Mouse (Mus musculus) heart, embryonic 15.5 days (tissue): ENCODE data around the gene Zc3h10. TPM values are rescaled to one million over a fixed set of nuclear protein-coding genes. Genes with fewer than 3 reads are reported as not detected.
"Not testable (repeated sequence)": the region's sequence is repeated elsewhere in the genome, so short reads cannot be mapped to it uniquely, and the experiment has no call there.

Experiments used
- ATAC-seq: fragments of 200-750 bp; cut with Nextera tagmentation; replicated peaks from 2 replicates; pipeline ENCODE4 v1.8.0; 2017; ENCODE audit warnings: low read depth, moderate TSS enrichment; ENCODE audit not compliant: insufficient number of reproducible peaks, insufficient read depth, low FRiP score
- H3K27ac ChIP-seq: fragments of 300-500 bp; sonication (generic); 2 replicates; pipeline ENCODE4 v1.5.1; 2015; ENCODE audit warnings: mild to moderate bottlenecking, inconsistent platforms
- H3K27me3 ChIP-seq: fragments of 300-500 bp; sonication (generic); 2 replicates; pipeline ENCODE4 v1.6.1; 2015; ENCODE audit warnings: inconsistent platforms
- H3K36me3 ChIP-seq: fragments of 300-500 bp; sonication (generic); 2 replicates; pipeline ENCODE4 v1.6.1; 2015; ENCODE audit warnings: mild to moderate bottlenecking, inconsistent platforms
- H3K4me1 ChIP-seq: fragments of 300-500 bp; sonication (generic); replicated peaks from 2 replicates; pipeline ENCODE4 v1.6.1; 2015; ENCODE audit warnings: inconsistent platforms
- H3K4me2 ChIP-seq: fragments of 300-500 bp; sonication (generic); 2 replicates; pipeline ENCODE4 v1.6.1; 2015; ENCODE audit warnings: inconsistent platforms, mild to moderate bottlenecking, moderate library complexity
- H3K4me3 ChIP-seq: fragments of 300-500 bp; sonication (generic); 2 replicates; pipeline ENCODE4 v1.5.1; 2015; ENCODE audit warnings: mild to moderate bottlenecking, inconsistent platforms
- H3K9ac ChIP-seq: fragments of 300-500 bp; sonication (generic); 2 replicates; pipeline ENCODE4 v1.6.1; 2015; ENCODE audit warnings: mild to moderate bottlenecking, inconsistent platforms
- H3K9me3 ChIP-seq: fragments of 300-500 bp; sonication (generic); replicated peaks from 2 replicates; pipeline ENCODE4 v1.6.1; 2016; ENCODE audit warnings: inconsistent platforms
- WGBS: fragments of 180-500 bp; shearing (Covaris S2); methylation state at CpG from one replicate; pipeline ENCODE4 v1.1.7; 2015; ENCODE audit warnings: mixed read lengths; 5-methylcytosine and 5-hydroxymethylcytosine counted together
- microRNA-seq: library from miRNA; unstranded; fragments of <30 nt; microRNA quantifications from one replicate; pipeline ENCODE4, GENCODE M21; 2016
- polyA plus RNA-seq: library from polyadenylated mRNA; unstranded; fragments of >200 nt; fragmentation: Nextera tagmentation; extraction: Ambion mirVana; gene quantifications from 2 replicates; pipeline ENCODE4 v1.2.1, GENCODE M21; 2015

The Zc3h10 gene
- polyA plus RNA-seq, 1 experiment from 2014 or later, result 10.2 TPM

DNA sequence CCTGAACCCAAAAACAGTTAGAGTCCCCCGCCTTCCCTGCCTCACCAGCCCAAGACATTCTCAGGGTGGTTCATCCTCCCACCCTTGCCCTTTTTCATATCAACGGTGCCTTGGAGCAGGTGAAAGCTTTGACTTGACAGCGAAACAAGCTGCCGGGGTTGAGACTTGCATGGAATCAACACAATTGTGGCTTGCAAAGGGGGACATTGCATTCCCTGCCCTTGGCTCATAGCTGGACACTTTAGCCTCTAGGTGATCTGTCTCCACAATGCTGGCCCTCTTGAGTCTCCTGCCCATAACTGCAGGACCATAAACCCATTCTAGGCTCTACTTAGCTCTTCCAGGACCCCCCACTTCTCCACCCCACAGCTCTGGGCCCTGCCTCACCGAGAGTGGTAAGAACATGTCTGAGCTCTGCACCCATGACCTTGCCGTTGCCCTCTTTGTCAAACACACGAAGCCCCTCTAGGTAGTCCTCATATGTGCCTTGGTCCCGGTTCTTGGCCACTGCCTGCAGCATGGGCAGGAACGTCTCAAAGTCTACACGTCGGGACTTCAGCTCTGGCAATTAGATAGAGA, 52.8 kb downstream of the Zc3h10 start:
- no peak for ATAC-seq
- Histone ChIP-seq H3K4me3 (peak overlapping the region; percentile 93), H3K9me3 (no peaks in the 10 kb centered on the region), H3K27me3 (no peaks in the 10 kb centered on the region), H3K4me2 (peak overlapping the region; percentile 77), H3K4me1 (peaks cover 63% of the 10 kb centered on the region), H3K36me3 (peaks cover 9% of the 10 kb centered on the region), H3K27ac (peak overlapping the region; percentile 98), H3K9ac (peak overlapping the region; percentile 89)
- 39% methylated on average over 11 of the region's 11 CpGs for WGBS

DNA sequence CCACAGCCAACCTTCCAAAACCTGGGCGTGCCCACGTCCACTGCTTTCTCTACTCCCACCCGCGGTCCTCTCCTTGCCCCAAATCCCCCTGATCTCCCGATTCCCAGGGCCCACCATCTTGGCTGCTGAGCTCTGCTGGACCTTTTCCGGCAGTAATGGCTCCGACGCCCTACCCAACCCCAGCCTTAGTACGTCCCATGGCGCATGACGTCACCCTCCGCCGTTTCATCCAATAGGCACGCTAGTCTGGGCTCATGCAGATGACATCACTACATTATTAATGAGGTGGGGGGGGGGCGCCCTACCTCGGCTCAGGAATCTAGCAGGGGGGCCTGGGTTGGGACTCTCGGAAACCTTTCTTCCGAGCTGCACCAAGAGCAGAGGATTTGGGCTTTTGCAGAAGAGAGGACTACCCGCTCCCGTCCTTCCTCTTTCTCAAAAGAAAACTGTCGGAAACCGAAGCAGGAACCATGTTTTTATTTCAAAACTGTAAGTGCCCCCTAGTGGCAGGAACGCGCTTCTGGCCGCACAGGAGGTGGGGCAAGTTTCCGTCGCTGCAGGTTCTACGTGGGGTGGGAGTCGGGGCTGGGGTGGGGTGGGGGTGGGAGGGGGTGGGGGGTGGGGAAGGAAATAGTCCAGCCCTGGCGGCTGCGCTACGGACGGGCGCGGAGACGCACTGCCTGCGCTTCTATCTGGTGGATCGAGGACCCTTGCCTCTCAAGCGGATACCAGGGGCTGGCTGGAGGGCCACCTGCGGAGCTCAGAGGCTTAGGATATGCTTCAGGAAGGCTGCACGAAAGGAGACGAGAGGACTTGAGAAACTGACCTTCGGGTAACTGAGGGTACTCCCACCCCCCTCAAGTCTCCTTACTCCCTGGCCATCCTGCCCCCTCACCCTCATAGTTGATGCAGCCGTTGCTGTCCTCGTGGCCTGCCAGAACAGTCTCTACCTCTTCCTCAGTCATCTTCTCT, 53.6 kb downstream of the Zc3h10 start, which contains the start of gene Myl6:
Gene Myl6, minus strand, starts transcription at position 451 of the 972 bp plus-strand sequence.
- H3K36me3 ChIP-seq, result peaks cover 17% of the 10 kb centered on the region
- H3K27ac ChIP-seq, result peak within 1 kb of the TSS; percentile 98
- H3K4me3 ChIP-seq, result peak within 1 kb of the TSS; percentile 93
- peak; percentile 87 for ATAC-seq
- peak within 1 kb of the TSS; percentile 77 for H3K4me2 ChIP-seq
- peaks cover 66% of the 10 kb centered on the region for H3K4me1 ChIP-seq
- H3K9me3 ChIP-seq, result no peaks in the 10 kb centered on the region
- H3K27me3 ChIP-seq, result no peaks in the 10 kb centered on the region
- under 1% methylated on average over 45 of the region's 45 CpGs for WGBS
- peak within 1 kb of the TSS; percentile 95 for H3K9ac ChIP-seq

DNA sequence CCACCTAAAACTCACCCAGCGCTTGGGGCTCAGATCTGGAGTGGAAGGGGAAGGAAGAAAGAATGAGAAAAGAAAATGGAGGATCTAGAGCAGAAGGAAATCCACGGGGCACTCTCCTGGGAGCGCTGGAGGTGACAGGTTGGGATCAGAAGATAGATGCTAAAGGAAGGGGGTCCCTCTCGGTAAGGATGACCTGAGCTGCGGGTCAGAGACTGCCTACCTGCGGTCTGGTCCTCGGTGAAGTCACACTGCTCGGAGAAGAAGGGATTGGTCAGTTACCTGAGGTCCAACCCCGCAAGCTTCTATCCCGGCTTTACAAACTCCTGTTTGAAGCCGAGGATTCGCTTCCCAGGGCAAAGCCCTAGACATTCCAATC, 54.3 kb downstream of the Zc3h10 start:
- H3K4me3 ChIP-seq, result peak overlapping the region; percentile 93
- peaks cover 67% of the 10 kb centered on the region for H3K4me1 ChIP-seq
- H3K4me2 ChIP-seq, result peak overlapping the region; percentile 77
- ATAC-seq, result peak; percentile 3; the same call in 1 of the 2 replicates
- H3K36me3 ChIP-seq, result peaks cover 23% of the 10 kb centered on the region
- H3K9ac ChIP-seq, result peak overlapping the region; percentile 95
- no peaks in the 10 kb centered on the region for H3K9me3 ChIP-seq
- H3K27me3 ChIP-seq, result no peaks in the 10 kb centered on the region
- H3K27ac ChIP-seq, result peak overlapping the region; percentile 98
- WGBS, result 0% methylated on average over 12 of the region's 12 CpGs

DNA sequence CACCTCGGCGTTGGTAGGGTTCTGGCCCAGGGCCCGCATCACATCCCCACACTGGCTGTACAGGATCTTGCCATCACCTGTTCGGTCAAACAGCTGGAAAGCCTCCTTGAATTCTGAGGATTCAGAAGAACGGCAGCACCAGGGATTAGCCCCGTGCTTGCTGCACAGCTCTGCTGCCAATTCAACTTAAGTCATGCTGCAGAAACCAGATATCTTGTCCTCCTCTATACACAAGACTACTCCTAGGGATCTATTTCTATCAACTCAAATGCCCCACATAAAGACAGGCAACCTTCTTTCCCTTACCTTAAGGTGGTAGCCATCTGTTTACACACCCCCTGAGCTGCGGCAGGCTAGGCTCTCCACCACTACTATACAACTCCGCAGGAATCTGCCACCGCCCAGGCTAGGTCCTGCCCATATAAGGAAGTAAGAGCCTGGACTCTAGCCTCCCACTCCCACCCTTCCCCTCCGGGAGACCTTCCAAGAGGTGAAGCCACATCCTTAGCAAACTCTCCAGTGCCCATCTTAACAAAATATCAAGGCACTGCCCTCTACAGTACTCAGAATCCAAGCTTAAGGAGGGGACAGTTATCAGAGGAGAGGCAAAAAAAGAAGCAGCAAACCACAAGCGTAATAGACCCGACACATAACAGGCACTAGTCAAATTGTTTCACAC, 54.8 kb downstream of the Zc3h10 start:
- H3K27me3 ChIP-seq, result no peaks in the 10 kb centered on the region
- peak overlapping the region; percentile 98 for H3K27ac ChIP-seq
- H3K9me3 ChIP-seq, result no peaks in the 10 kb centered on the region
- H3K4me2 ChIP-seq, result peak overlapping the region; percentile 77
- 10% methylated on average over 12 of the region's 12 CpGs for WGBS
- H3K36me3 ChIP-seq, result peaks cover 28% of the 10 kb centered on the region
- peaks cover 63% of the 10 kb centered on the region for H3K4me1 ChIP-seq
- peak overlapping the region; percentile 93 for H3K4me3 ChIP-seq
- H3K9ac ChIP-seq, result peak overlapping the region; percentile 95
- peak; percentile 61 for ATAC-seq

DNA sequence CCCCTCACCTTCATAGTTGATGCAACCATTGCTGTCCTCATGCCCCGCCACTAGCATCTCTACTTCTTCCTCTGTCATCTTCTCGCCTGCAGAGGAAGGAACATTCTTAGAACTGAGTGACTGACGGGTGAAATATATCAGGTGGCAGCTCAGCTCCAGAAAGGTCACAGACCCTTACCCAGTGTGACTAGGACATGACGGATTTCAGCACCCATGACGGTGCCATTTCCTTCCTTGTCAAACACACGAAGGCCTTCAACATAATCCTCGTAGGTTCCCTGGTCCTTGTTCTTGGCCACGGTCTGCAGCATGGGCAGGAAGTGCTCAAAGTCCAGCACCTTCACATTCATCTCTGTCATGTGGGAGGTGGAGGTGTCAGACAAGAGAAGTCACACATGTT, 55.5 kb downstream of the Zc3h10 start:
- H3K36me3 ChIP-seq, result peaks cover 35% of the 10 kb centered on the region
- whole genome bisulfite sequencing, result 12% methylated on average over 8 of the region's 8 CpGs
- peak overlapping the region; percentile 95 for H3K9ac ChIP-seq
- H3K9me3 ChIP-seq, ATAC-seq, H3K27me3 ChIP-seq: not testable (repeated sequence)
- peak overlapping the region; percentile 98 for H3K27ac ChIP-seq
- H3K4me3 ChIP-seq, result peak overlapping the region; percentile 93
- H3K4me2 ChIP-seq, result peak overlapping the region; percentile 77
- H3K4me1 ChIP-seq, result peaks cover 60% of the 10 kb centered on the region

Small RNAs within 50 kb of the gene (microRNA-seq; reads per million reads assigned to microRNA genes)
- gene Gm47275 (not detected), gene Mir6916 (not detected), gene Mir6917 (not detected)

Other genes with a start within 250 kb of the Zc3h10 start
- gene Il23a, start 249.0 kb downstream of the Zc3h10 start, polyA plus RNA-seq, result 4.0 and 4.8 TPM in 2 replicates
- 22.3 and 27.8 TPM in 2 replicates for gene Pan2, start 244.4 kb downstream of the Zc3h10 start, polyA plus RNA-seq
- gene Cnpy2, start 225.3 kb downstream of the Zc3h10 start, polyA plus RNA-seq, result 186 and 213 TPM in 2 replicates
- gene Cs, start 210.0 kb downstream of the Zc3h10 start, polyA plus RNA-seq, result 448 and 450 TPM in 2 replicates
- 17.0 TPM in 2 replicates for gene Coq10a, start 178.8 kb downstream of the Zc3h10 start, polyA plus RNA-seq
- 6.8 and 11.8 TPM in 2 replicates for gene Ankrd52, start 170.7 kb downstream of the Zc3h10 start, polyA plus RNA-seq
- gene Slc39a5, start 146.5 kb downstream of the Zc3h10 start, polyA plus RNA-seq, result 0.24 and 0.81 TPM in 2 replicates
- gene Nabp2, start 136.3 kb downstream of the Zc3h10 start, polyA plus RNA-seq, result 52.6 and 58.9 TPM in 2 replicates
- gene Rnf41, start 136.1 kb downstream of the Zc3h10 start, polyA plus RNA-seq, result 25.5 and 29.0 TPM in 2 replicates
- 59.2 and 60.3 TPM in 2 replicates for gene Smarcc2, start 88.5 kb downstream of the Zc3h10 start, polyA plus RNA-seq
- 1,051 and 1,154 TPM in 2 replicates for gene Myl6, start 53.6 kb downstream of the Zc3h10 start, polyA plus RNA-seq
- 4.3 and 4.6 TPM in 2 replicates for gene Myl6b, start 49.1 kb downstream of the Zc3h10 start, polyA plus RNA-seq
- 19.4 and 29.0 TPM in 2 replicates for gene Esyt1, start 21.9 kb downstream of the Zc3h10 start, polyA plus RNA-seq
- gene Rpl41, start 1.5 kb upstream of the Zc3h10 start, polyA plus RNA-seq, result 2,261 and 2,363 TPM in 2 replicates
- 101 and 132 TPM in 2 replicates for gene Pa2g4, start 18.2 kb upstream of the Zc3h10 start, polyA plus RNA-seq
- 3.4 and 5.0 TPM in 2 replicates for gene Erbb3, start 41.9 kb upstream of the Zc3h10 start, polyA plus RNA-seq
- 359 and 409 TPM in 2 replicates for gene Rps26, start 79.0 kb upstream of the Zc3h10 start, polyA plus RNA-seq
- gene Ikzf4, start 98.2 kb upstream of the Zc3h10 start, polyA plus RNA-seq, result 1.3 and 1.4 TPM in 2 replicates
- gene Suox, start 126.3 kb upstream of the Zc3h10 start, polyA plus RNA-seq, result 11.1 and 14.4 TPM in 2 replicates
- 61.0 and 67.8 TPM in 2 replicates for gene Rab5b, start 148.5 kb upstream of the Zc3h10 start, polyA plus RNA-seq
- 2.5 and 2.7 TPM in 2 replicates for gene Pmel, start 156.4 kb upstream of the Zc3h10 start, polyA plus RNA-seq
- 85.9 and 90.4 TPM in 2 replicates for gene Cdk2, start 157.3 kb upstream of the Zc3h10 start, polyA plus RNA-seq
- gene Dgka, start 197.1 kb upstream of the Zc3h10 start, polyA plus RNA-seq, result 5.4 and 10.1 TPM in 2 replicates
- 15.4 and 23.2 TPM in 2 replicates for gene Pym1, start 200.1 kb upstream of the Zc3h10 start, polyA plus RNA-seq
- 1.6 and 2.5 TPM in 2 replicates for gene Mmp19, start 243.1 kb upstream of the Zc3h10 start, polyA plus RNA-seq